ENCODE assay signal across 16 mouse cellular contexts in genomic region chr1:40327604-40328003, GRCm38 (mm10).
"Had no signal": no experiment of that assay in that cellular context is flagged by ENCODE, and none has a peak within 500 bp of the region (broad histone marks: within the 10 kb centered on the region; RNA-seq: fewer than 3 reads in every experiment).

No protein-coding gene starts in this region.

- DNase-seq: retina, postnatal 1 day; right cerebral cortex, adult 18-20 months; right cerebral cortex, postnatal 14 days; right cerebral cortex, postnatal 25 days; right cerebral cortex, postnatal 4 days; spleen, adult 18-20 months; thymus, adult 18-20 months; thymus, adult 2 months; thymus, postnatal 14 days; thymus, postnatal 25 days; thymus, postnatal 36 days; thymus, postnatal 4 days had no signal

- H3K36me3 ChIP-seq: neural tube, embryonic 12.5 days; neural tube, embryonic 13.5 days; neural tube, embryonic 15.5 days; stomach, embryonic 15.5 days had no signal

- H3K4me2 ChIP-seq: neural tube, embryonic 12.5 days; neural tube, embryonic 13.5 days; neural tube, embryonic 15.5 days; stomach, embryonic 15.5 days had no signal

- H3K4me3 ChIP-seq: neural tube, embryonic 12.5 days; neural tube, embryonic 13.5 days; neural tube, embryonic 15.5 days; stomach, embryonic 15.5 days had no signal
